Mouse (Mus musculus) midbrain, embryonic 16.5 days (tissue): ENCODE results near the gene Evl. TPM values are rescaled to one million over a fixed set of nuclear protein-coding genes. Genes with fewer than 3 reads are reported as not detected.

Experiments
- ATAC-seq: fragments of 200-750 bp; cut with Nextera tagmentation; 2 replicates; pipeline ENCODE4 v1.8.0; 2017; ENCODE audit warnings: moderate TSS enrichment
- H3K27ac ChIP-seq: fragments of 300-500 bp; sonication (generic); 2 replicates; pipeline ENCODE4 v1.5.1; 2014; ENCODE audit warnings: mild to moderate bottlenecking, low read length, mixed read lengths
- H3K27me3 ChIP-seq: fragments of 300-500 bp; sonication (generic); 2 replicates; pipeline ENCODE4 v1.6.1; 2014; ENCODE audit warnings: low read depth, low read length, mixed read lengths; ENCODE audit not compliant: control insufficient read depth, insufficient read depth
- H3K36me3 ChIP-seq: fragments of 300-500 bp; sonication (generic); 2 replicates; pipeline ENCODE4 v1.6.1; 2014; ENCODE audit warnings: mild to moderate bottlenecking, low read length, moderate library complexity, mixed read lengths; ENCODE audit not compliant: control insufficient read depth, insufficient read depth
- H3K4me1 ChIP-seq: fragments of 300-500 bp; sonication (generic); 2 replicates; pipeline ENCODE4 v1.6.1; 2014; ENCODE audit warnings: mild to moderate bottlenecking, low read length, mixed read lengths; ENCODE audit not compliant: control insufficient read depth, insufficient read depth
- H3K4me2 ChIP-seq: fragments of 300-500 bp; sonication (generic); 2 replicates; pipeline ENCODE4 v1.6.1; 2014; ENCODE audit warnings: mild to moderate bottlenecking, low read length, mixed read lengths
- H3K4me3 ChIP-seq: fragments of 300-500 bp; sonication (generic); 2 replicates; pipeline ENCODE4 v1.5.1; 2014; ENCODE audit warnings: low read depth, mild to moderate bottlenecking, low read length, moderate library complexity, mixed read lengths
- H3K9ac ChIP-seq: fragments of 300-500 bp; sonication (generic); 2 replicates; pipeline ENCODE4 v1.6.1; 2014; ENCODE audit warnings: low read depth, low read length, mixed read lengths
- H3K9me3 ChIP-seq: fragments of 300-500 bp; sonication (generic); replicated peaks from 2 replicates; pipeline ENCODE4 v1.6.1; 2014; ENCODE audit warnings: mild to moderate bottlenecking, low read length, mixed read lengths; ENCODE audit not compliant: control insufficient read depth, poor library complexity, severe bottlenecking
- WGBS: fragments of 180-500 bp; shearing (Covaris S2); extraction: QIAGEN DNeasy Blood & Tissue Kit; methylation state at CpG from one replicate; pipeline ENCODE4 v1.1.7; 2014; 5-methylcytosine and 5-hydroxymethylcytosine counted together
- polyA plus RNA-seq: library from polyadenylated mRNA; unstranded; fragments of >200 nt; fragmentation: Nextera tagmentation; extraction: Ambion mirVana; gene quantifications from 2 replicates; pipeline ENCODE4 v1.2.1, GENCODE M21; 2015

Evl gene
- polyA plus RNA-seq, 1 experiment from 2014 or later: 268 TPM

DNA sequence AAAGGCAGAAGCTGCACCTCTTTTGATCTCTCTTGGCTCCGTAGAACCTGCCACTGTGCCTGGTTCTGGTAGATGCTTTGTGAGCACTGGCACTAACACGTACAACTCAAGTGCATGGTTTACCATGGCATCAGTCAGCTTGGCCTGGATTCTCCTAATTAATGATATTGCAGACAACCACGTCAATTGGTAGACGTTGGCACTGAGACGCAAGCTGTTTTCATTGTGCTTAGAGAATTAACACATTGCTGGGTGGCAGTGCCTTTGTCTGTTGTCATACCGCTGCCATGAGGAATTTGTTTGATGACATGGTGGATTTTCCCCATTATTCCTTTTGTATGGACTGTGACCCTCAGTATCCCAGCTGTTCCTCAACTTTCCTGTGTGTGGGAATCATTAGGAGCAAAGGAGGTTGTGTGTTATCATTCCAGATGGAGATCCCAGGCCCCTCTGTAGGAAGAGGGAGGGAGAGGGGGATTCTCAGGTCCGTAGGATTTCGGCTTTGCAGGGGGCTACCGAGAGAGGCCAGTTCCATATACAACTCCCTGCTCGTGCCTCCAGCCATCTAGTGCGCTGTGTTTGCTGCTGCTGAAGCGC is 10.5 kb downstream of the Evl start:
- 0 out of 2 replicates have a peak overlapping the region, but pooled peaks have one; percentile 6 for H3K27ac ChIP-seq
- H3K36me3 ChIP-seq: no peaks in the 10 kb centered on the region
- no peak overlapping the region for H3K4me3 ChIP-seq
- no peak overlapping the region for H3K9ac ChIP-seq
- peaks cover 24% of the 10 kb centered on the region for H3K4me1 ChIP-seq
- peak overlapping the region; percentile 18 for H3K4me2 ChIP-seq
- H3K27me3 ChIP-seq: no peaks in the 10 kb centered on the region
- WGBS: 11% methylated on average over 12 of the region's 12 CpGs
- H3K9me3 ChIP-seq: no peaks in the 10 kb centered on the region
- ATAC-seq: peak; percentile 40; the same call in 1 of the 2 replicates

- no peak overlapping the region for H3K9ac ChIP-seq
- ATAC-seq: no peak
- no peaks in the 10 kb centered on the region for H3K9me3 ChIP-seq
- 0 out of 2 replicates have a peak, but pooled peaks cover 2% of the 10 kb centered on the region for H3K36me3 ChIP-seq
- no peaks in the 10 kb centered on the region; the same call in 1 of the 2 replicates for H3K4me1 ChIP-seq
- H3K4me2 ChIP-seq: no peak overlapping the region
- H3K4me3 ChIP-seq: no peak overlapping the region
- WGBS: 83% methylated on average over 7 of the region's 7 CpGs
- H3K27ac ChIP-seq: no peak overlapping the region
- H3K27me3 ChIP-seq: no peaks in the 10 kb centered on the region
Measured at GRCm38 (mm10) chr12:108579156-108579871, 24.8 kb downstream of the Evl start.

DNA sequence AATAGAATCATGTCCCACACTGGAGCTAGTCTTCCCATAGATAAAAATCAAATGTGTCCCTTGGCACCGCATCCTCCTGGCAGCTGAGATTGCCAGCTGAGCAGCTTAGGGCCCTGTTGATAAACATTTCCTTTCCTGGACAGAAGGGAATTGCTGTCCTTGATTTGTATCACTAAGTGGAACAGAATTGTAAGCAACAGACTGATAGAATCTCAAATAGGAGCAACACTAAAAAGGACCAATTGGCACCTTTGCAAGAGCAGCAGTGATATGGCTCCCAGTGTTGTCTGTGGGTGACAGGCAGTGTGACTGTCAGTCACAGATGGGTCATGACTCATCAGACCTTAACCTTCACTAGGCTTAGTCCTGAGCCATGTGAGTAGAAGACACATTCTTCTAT is 29.3 kb downstream of the Evl start:
- no peaks in the 10 kb centered on the region; the same call in 1 of the 2 replicates for H3K4me1 ChIP-seq
- no peak for ATAC-seq
- no peaks in the 10 kb centered on the region for H3K27me3 ChIP-seq
- no peaks in the 10 kb centered on the region for H3K9me3 ChIP-seq
- peaks cover 7% of the 10 kb centered on the region; the same call in 1 of the 2 replicates for H3K36me3 ChIP-seq
- H3K9ac ChIP-seq: no peak overlapping the region
- no peak overlapping the region for H3K27ac ChIP-seq
- H3K4me2 ChIP-seq: no peak overlapping the region
- WGBS: 81% methylated on average over 1 of the region's 1 CpGs
- no peak overlapping the region for H3K4me3 ChIP-seq

- Histone ChIP-seq H3K9ac (no peak overlapping the region), H3K4me3 (no peak overlapping the region), H3K4me2 (no peak overlapping the region), H3K36me3 (peaks cover 3% of the 10 kb centered on the region; the same call in 1 of the 2 replicates), H3K27me3 (no peaks in the 10 kb centered on the region), H3K4me1 (no peaks in the 10 kb centered on the region), H3K9me3 (no peaks in the 10 kb centered on the region), H3K27ac (no peak overlapping the region)
- WGBS: 79% methylated on average over 2 of the region's 2 CpGs
- ATAC-seq: no peak
Measured at GRCm38 (mm10) chr12:108590131-108590530, 35.6 kb downstream of the Evl start.

- Histone ChIP-seq H3K4me2 (no peak overlapping the region), H3K27ac (no peak overlapping the region), H3K27me3 (no peaks in the 10 kb centered on the region), H3K9ac (no peak overlapping the region), H3K36me3 (peaks cover 3% of the 10 kb centered on the region; the same call in 1 of the 2 replicates), H3K9me3 (no peaks in the 10 kb centered on the region), H3K4me3 (no peak overlapping the region), H3K4me1 (no peaks in the 10 kb centered on the region)
- ATAC-seq: no peak
- WGBS: 71% methylated on average over 5 of the region's 5 CpGs
Measured at GRCm38 (mm10) chr12:108591586-108591985, 37.1 kb downstream of the Evl start.

DNA sequence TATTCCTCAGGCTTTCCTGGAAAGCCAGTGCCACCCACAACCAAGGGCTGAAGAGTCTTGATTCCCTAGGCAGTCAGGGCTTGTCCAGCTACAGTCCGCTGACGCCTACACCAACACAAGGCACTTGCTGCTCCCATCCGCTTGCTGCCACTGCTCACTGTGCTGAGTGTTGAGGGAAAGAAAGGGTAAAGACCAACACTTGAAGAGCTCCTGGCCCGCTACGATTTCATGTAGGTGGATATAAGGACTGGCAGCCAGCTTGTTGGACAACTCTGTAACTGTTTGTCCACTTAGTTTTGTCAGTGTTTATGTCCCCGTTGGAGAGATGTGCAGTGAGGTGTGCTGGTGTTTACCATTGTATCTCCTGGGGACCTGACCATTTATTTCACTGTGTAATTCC is 38.3 kb downstream of the Evl start:
- no peak overlapping the region for H3K27ac ChIP-seq
- no peaks in the 10 kb centered on the region for H3K27me3 ChIP-seq
- H3K9ac ChIP-seq: no peak overlapping the region
- no peaks in the 10 kb centered on the region for H3K36me3 ChIP-seq
- no peak for ATAC-seq
- H3K4me3 ChIP-seq: no peak overlapping the region
- no peak overlapping the region for H3K4me2 ChIP-seq
- WGBS: 84% methylated on average over 6 of the region's 6 CpGs
- H3K9me3 ChIP-seq: no peaks in the 10 kb centered on the region
- no peaks in the 10 kb centered on the region for H3K4me1 ChIP-seq

DNA sequence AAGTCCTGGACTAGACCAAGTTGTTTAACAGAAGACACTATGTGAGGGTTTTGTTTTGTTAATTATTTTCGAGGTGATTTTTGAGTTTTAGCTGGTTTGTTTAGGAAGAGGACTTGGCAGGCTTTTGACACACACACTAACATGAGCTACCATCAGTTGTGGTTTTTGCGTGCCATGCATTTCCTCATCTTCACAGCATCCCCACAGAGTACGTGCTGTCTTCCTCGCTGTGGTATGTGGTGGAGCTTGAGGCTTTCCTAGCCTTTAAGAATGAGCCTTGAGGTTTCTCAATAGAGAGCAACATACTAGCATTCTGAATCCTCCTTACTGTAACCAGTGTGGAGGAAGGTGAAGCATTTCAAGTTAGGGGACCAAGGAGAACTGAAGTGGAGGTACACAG is 46.3 kb downstream of the Evl start:
- ATAC-seq: no peak

DNA sequence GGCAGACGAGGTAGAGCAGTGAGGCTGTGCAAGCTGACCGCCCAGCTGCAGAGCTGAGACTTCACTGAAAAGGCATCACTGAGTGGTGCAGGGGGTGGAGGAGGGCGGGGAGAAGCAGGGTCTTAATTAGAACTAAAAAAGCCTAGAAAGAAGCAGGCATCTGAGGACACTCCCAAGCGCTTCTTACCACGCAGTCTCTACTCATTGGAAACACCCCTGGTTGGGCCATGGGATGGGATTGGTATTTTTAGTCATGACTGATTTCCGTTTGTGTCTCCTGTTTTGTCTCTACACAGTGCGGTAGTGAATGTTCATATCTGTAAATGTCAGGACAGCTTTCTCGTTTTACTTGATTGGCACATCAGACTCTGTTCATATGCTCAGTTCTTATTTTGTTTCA is 46.8 kb downstream of the Evl start:
- 59% methylated on average over 8 of the region's 8 CpGs for WGBS
- Histone ChIP-seq H3K4me2 (no peak overlapping the region), H3K27me3 (no peaks in the 10 kb centered on the region), H3K9me3 (no peaks in the 10 kb centered on the region), H3K27ac (no peak overlapping the region), H3K4me3 (no peak overlapping the region), H3K36me3 (0 out of 2 replicates have a peak, but pooled peaks cover 2% of the 10 kb centered on the region), H3K4me1 (peaks cover 23% of the 10 kb centered on the region), H3K9ac (no peak overlapping the region; the same call in 1 of the 2 replicates)
- no peak for ATAC-seq

More for the DNA sequence above, 46.3 kb downstream of the Evl start:
- no peaks in the 10 kb centered on the region for H3K27me3 ChIP-seq
- no peak overlapping the region for H3K4me3 ChIP-seq
- H3K27ac ChIP-seq: no peak overlapping the region
- H3K9me3 ChIP-seq: no peaks in the 10 kb centered on the region
- no peak overlapping the region for H3K4me2 ChIP-seq
- no peak overlapping the region; the same call in 1 of the 2 replicates for H3K9ac ChIP-seq
- peaks cover 18% of the 10 kb centered on the region for H3K4me1 ChIP-seq
- 73% methylated on average over 4 of the region's 4 CpGs for WGBS
- 0 out of 2 replicates have a peak, but pooled peaks cover 2% of the 10 kb centered on the region for H3K36me3 ChIP-seq

- Histone ChIP-seq H3K4me3 (no peak overlapping the region), H3K27me3 (no peaks in the 10 kb centered on the region), H3K4me1 (peaks cover 47% of the 10 kb centered on the region), H3K4me2 (no peak overlapping the region), H3K27ac (peak overlapping the region; percentile 15), H3K9ac (no peak overlapping the region), H3K9me3 (no peaks in the 10 kb centered on the region), H3K36me3 (no peaks in the 10 kb centered on the region)
- no peak for ATAC-seq
Measured at GRCm38 (mm10) chr12:108604546-108604945, 50.0 kb downstream of the Evl start.
